Mouse (Mus musculus): Measurements from ENCODE around the gene Mtrr. TPM values are rescaled to one million over a fixed set of nuclear protein-coding genes. Genes with fewer than 3 reads are reported as not detected.
A peak's percentile ranks its signal among the peaks of the same experiment; 100 is the strongest.
"Not testable (repeated sequence)": the region's sequence is repeated elsewhere in the genome, so short reads cannot be mapped to it uniquely, and the experiment has no call there.

Gene Mtrr
- polyA plus RNA-seq, 1 experiment from 2014 or later: 28.9 TPM

- Histone ChIP-seq H3K27ac (no peak overlapping the region), H3K9me3 (no peaks in the 10 kb centered on the region), H3K36me3 (peaks cover 69% of the 10 kb centered on the region), H3K4me3 (no peak overlapping the region), H3K4me1 (peaks cover 7% of the 10 kb centered on the region), H3K27me3 (ENCODE audit: insufficient read depth, poor library complexity, severe bottlenecking) (no peaks in the 10 kb centered on the region)
- WGBS: 87% methylated on average over 7 of the region's 7 CpGs
- no peak for DNase-seq (ENCODE audit: low spot score)
These were observed 3.5 kb upstream of the Mtrr start for GRCm38 (mm10) chr13:68585441-68585840.

DNA sequence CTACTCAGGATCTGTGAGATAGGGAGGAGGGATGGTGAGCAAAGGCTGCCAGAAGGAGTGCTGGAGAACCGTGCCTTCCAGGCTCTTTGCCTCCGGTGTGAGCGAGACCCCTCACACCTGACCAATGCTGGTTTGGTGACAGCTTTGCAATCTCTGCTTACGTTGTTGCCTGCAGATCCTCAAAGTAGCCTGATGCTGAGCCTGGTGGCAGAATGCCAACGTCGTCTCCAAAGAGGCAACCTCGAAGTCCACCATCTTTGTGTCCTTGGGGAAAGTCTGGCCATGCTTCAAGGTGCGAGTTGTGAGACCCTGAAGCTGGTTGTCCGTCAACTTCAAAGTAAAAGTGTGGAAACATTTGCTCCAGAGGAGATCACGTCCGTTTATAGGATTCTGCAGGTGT lies 2.0 kb upstream of the Mtrr start:
- peaks cover 56% of the 10 kb centered on the region for H3K36me3 ChIP-seq

GRCm38 (mm10) chr13:68582517-68582780 lies 500 bp upstream of the Mtrr start:
- peaks cover 7% of the 10 kb centered on the region for H3K4me1 ChIP-seq
- H3K27ac ChIP-seq: peak overlapping the region; percentile 90
- peak overlapping the region; percentile 84 for H3K4me3 ChIP-seq
- DNase-seq (ENCODE audit: low spot score): no peak
- no peaks in the 10 kb centered on the region for H3K27me3 ChIP-seq (ENCODE audit: insufficient read depth, poor library complexity, severe bottlenecking)
- WGBS: 1% methylated on average over 11 of the region's 11 CpGs
- no peaks in the 10 kb centered on the region for H3K9me3 ChIP-seq
- peaks cover 56% of the 10 kb centered on the region for H3K36me3 ChIP-seq

More for the DNA sequence above, 2.0 kb upstream of the Mtrr start:
- 91% methylated on average over 11 of the region's 11 CpGs for WGBS
- no peak overlapping the region for H3K27ac ChIP-seq
- H3K4me3 ChIP-seq: no peak overlapping the region
- H3K27me3 ChIP-seq (ENCODE audit: insufficient read depth, poor library complexity, severe bottlenecking): no peaks in the 10 kb centered on the region
- DNase-seq (ENCODE audit: low spot score): no peak
- H3K9me3 ChIP-seq: no peaks in the 10 kb centered on the region
- peaks cover 7% of the 10 kb centered on the region for H3K4me1 ChIP-seq

- peaks cover 7% of the 10 kb centered on the region for H3K4me1 ChIP-seq
- WGBS: 26% methylated on average over 14 of the region's 14 CpGs
- H3K4me3 ChIP-seq: peak overlapping the region; percentile 84
- H3K36me3 ChIP-seq: peaks cover 57% of the 10 kb centered on the region
- no peaks in the 10 kb centered on the region for H3K27me3 ChIP-seq (ENCODE audit: insufficient read depth, poor library complexity, severe bottlenecking)
- no peak for DNase-seq (ENCODE audit: low spot score)
- H3K9me3 ChIP-seq: no peaks in the 10 kb centered on the region
- peak overlapping the region; percentile 90 for H3K27ac ChIP-seq
These were observed 736 bp downstream of the Mtrr start for GRCm38 (mm10) chr13:68581086-68581740.

GRCm38 (mm10) chr13:68577945-68578344 lies 4.0 kb downstream of the Mtrr start:
- no peak for DNase-seq (ENCODE audit: low spot score)
- H3K36me3 ChIP-seq: peaks cover 49% of the 10 kb centered on the region
- 92% methylated on average over 7 of the region's 7 CpGs for WGBS

GRCm38 (mm10) chr13:68574398-68574797 lies 7.6 kb downstream of the Mtrr start:
- no peak for DNase-seq (ENCODE audit: low spot score)
- Histone ChIP-seq H3K36me3 (peaks cover 79% of the 10 kb centered on the region), H3K9me3 (no peaks in the 10 kb centered on the region), H3K4me3 (no peak overlapping the region), H3K4me1 (peaks cover 19% of the 10 kb centered on the region), H3K27ac (no peak overlapping the region), H3K27me3 (ENCODE audit: insufficient read depth, poor library complexity, severe bottlenecking) (no peaks in the 10 kb centered on the region)
- 81% methylated on average over 4 of the region's 4 CpGs for WGBS

More at GRCm38 (mm10) chr13:68577945-68578344, 4.0 kb downstream of the Mtrr start:
- no peak overlapping the region for H3K4me3 ChIP-seq
- peaks cover 17% of the 10 kb centered on the region for H3K4me1 ChIP-seq
- H3K9me3 ChIP-seq: no peaks in the 10 kb centered on the region
- H3K27ac ChIP-seq: no peak overlapping the region
- no peaks in the 10 kb centered on the region for H3K27me3 ChIP-seq (ENCODE audit: insufficient read depth, poor library complexity, severe bottlenecking)

DNA sequence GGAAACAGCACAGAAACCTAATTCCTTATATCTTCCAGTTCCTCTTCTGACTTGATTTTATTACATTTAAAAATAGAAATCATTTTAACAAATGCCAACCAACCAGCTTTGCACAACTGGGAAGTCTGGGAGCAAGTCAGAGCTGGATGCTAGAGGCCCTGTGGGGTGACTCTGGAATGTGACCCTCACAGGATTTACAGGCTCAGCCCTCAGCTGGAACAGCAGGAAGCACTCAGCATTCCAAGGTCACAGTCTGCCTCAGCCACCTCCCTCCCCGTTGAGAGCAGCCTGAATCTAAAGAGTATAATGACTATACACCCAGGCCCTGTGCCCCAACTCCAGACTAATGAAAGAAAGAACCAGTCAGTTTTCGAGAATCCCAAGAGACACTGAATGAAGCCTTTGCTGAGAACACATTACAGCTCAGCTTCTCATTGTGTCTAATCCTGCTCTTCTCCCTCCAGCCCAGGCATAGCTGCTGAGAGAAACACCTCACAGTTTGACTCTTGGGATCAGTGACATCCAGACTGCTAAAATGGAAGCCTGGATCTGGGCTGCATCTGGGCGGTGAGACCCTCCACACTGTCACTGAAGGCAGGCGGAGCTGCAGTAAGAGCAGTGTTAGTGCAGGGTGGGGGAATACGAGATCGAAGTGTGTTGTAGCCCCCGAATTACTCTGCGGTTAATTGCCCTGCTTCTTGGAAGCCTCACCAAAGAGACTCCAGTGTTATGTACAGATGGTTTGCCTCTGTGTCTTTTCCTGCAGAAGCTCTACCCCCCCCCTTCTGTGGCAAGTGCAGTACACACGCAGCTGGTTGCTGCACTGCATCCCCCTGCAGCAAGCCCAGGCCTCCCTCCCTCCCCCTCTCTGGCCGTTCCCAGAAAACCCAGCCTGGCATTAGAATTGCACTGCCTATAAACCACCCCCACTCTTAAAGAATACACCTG lies 8.7 kb downstream of the Mtrr start:
- peak overlapping the region; percentile 83 for H3K27ac ChIP-seq

DNA sequence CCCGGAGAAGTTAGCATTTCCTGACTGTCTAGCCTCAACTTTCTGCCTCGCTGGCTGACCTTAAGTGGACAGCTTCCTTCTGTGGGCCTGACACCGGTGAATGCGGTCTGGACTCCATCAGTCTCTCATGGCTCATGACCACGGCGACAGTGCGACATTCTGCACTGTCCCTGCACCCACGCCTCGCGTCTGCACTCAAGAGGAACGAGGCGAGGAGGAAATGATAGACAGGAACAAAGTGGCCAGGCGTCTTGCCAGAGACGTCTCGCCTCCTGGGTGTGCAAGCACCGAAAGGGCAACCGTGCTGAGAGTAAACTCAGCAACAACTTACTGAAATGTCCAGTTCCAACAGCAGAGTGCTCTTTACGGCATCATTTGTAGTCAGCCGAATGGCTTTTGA lies 9.7 kb downstream of the Mtrr start:
- Histone ChIP-seq H3K27ac (peak overlapping the region; percentile 83), H3K4me1 (peaks cover 19% of the 10 kb centered on the region), H3K27me3 (ENCODE audit: insufficient read depth, poor library complexity, severe bottlenecking) (no peaks in the 10 kb centered on the region), H3K4me3 (no peak overlapping the region; the same call in 1 of the 2 replicates), H3K9me3 (no peaks in the 10 kb centered on the region), H3K36me3 (peaks cover 77% of the 10 kb centered on the region)
- peak; percentile 87 for DNase-seq (ENCODE audit: low spot score)
- 58% methylated on average over 19 of the region's 19 CpGs for WGBS

More for the DNA sequence above, 8.7 kb downstream of the Mtrr start:
- H3K9me3 ChIP-seq: no peaks in the 10 kb centered on the region
- H3K36me3 ChIP-seq: peaks cover 78% of the 10 kb centered on the region
- peaks cover 19% of the 10 kb centered on the region for H3K4me1 ChIP-seq
- WGBS: 62% methylated on average over 10 of the region's 10 CpGs
- no peak overlapping the region for H3K4me3 ChIP-seq
- no peaks in the 10 kb centered on the region for H3K27me3 ChIP-seq (ENCODE audit: insufficient read depth, poor library complexity, severe bottlenecking)
- peak; percentile 88 for DNase-seq (ENCODE audit: low spot score)

GRCm38 (mm10) chr13:68569589-68570336 lies 12.2 kb downstream of the Mtrr start:
- peaks cover 19% of the 10 kb centered on the region for H3K4me1 ChIP-seq
- H3K4me3 ChIP-seq: no peak overlapping the region
- no peaks in the 10 kb centered on the region for H3K9me3 ChIP-seq
- WGBS: 76% methylated on average over 17 of the region's 17 CpGs
- DNase-seq (ENCODE audit: low spot score): no peak
- H3K27me3 ChIP-seq (ENCODE audit: insufficient read depth, poor library complexity, severe bottlenecking): no peaks in the 10 kb centered on the region
- peaks cover 77% of the 10 kb centered on the region for H3K36me3 ChIP-seq
- H3K27ac ChIP-seq: no peak overlapping the region

DNA sequence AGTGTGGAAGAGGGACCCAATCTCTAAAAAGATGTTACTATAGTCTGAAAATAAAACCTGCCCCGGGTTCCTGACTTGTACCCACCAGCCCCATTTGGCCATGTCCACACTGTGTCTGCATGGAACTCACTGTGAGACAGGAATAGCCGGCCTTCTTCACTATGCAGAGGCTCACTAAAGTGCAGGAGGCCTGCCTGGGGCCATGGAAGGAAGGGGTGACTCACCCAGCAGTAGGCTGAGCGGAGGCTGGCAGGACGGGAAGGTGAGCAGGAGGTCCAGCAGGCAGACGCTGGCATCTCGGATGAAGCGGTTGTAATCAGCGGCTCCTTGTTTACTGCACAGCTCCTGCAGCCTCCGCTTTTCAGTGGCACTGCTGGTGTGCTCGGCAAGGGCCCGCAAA lies 13.4 kb downstream of the Mtrr start:
- DNase-seq (ENCODE audit: low spot score): no peak
- Histone ChIP-seq H3K9me3 (no peaks in the 10 kb centered on the region), H3K4me3 (no peak overlapping the region), H3K36me3 (peaks cover 86% of the 10 kb centered on the region), H3K27ac (no peak overlapping the region), H3K27me3 (ENCODE audit: insufficient read depth, poor library complexity, severe bottlenecking) (no peaks in the 10 kb centered on the region), H3K4me1 (peaks cover 13% of the 10 kb centered on the region)
- 92% methylated on average over 11 of the region's 11 CpGs for WGBS

DNA sequence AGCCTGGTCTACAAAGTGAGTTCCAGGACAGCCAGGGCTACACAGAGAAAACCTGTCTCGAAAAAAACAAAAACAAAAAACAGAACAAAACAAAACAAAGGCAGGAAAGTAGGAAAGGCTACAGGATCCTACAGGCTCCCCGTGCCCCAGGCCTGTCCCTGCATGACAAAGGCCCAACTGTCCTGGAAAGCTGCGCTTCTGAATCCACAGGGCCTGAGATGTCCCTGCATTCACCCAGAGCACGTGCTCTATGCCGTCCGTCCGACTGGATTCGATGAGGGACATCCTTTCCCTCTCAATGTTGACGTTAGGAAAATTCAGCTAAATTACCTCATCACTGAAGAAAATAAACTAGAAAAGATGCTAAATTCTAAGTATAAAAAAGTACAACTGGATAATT lies 13.8 kb downstream of the Mtrr start:
- Histone ChIP-seq H3K27me3 (ENCODE audit: insufficient read depth, poor library complexity, severe bottlenecking) (no peaks in the 10 kb centered on the region), H3K4me1 (peaks cover 8% of the 10 kb centered on the region; the same call in 1 of the 2 replicates), H3K36me3 (peaks cover 88% of the 10 kb centered on the region), H3K27ac (no peak overlapping the region), H3K4me3 (no peak overlapping the region), H3K9me3 (no peaks in the 10 kb centered on the region)
- 95% methylated on average over 9 of the region's 9 CpGs for WGBS
- DNase-seq (ENCODE audit: low spot score): no peak

GRCm38 (mm10) chr13:68553391-68553790 lies 28.6 kb downstream of the Mtrr start:
- 33% methylated on average over 5 of the region's 6 CpGs for WGBS
- peak; percentile 66 for DNase-seq (ENCODE audit: low spot score)

More at GRCm38 (mm10) chr13:68553391-68553790, 28.6 kb downstream of the Mtrr start:
- not testable (repeated sequence) for H3K4me1 ChIP-seq; H3K36me3 ChIP-seq; H3K9me3 ChIP-seq; H3K4me3 ChIP-seq; H3K27me3 ChIP-seq (ENCODE audit: insufficient read depth, poor library complexity, severe bottlenecking); H3K27ac ChIP-seq

All from heart, embryonic 10.5 days (tissue).